In the genomic region with DNA sequence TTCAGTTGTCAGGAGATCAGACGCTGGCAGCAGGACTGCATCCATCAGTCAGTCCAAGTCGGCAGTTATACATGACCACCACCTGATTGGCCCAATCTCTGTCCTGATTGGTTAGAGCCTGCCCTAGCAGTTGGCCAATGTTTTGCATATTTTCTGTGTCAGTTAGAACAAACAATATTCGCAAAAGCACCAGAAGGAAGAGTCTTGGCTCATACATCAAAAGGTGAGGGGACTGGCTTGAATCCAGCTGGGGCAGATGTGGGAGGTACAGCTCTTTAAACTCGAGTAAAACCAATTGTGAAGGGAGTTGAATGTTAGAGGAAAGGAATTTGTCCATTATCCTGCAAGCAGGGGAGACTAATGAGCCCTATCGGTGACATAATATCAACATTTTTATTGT, we compare ENCODE assay signal across 18 mouse cellular contexts. TPM values are rescaled to one million over a fixed set of nuclear protein-coding genes. Genes with fewer than 3 reads are reported as not detected.
DNase-seq lines count a peak whose midpoint lies in the region; ATAC-seq and TF ChIP-seq lines count a peak whose summit lies in the region.
"Had no signal": no experiment of that assay in that cellular context is flagged by ENCODE, and none has a peak within 500 bp of the region (broad histone marks: within the 10 kb centered on the region; RNA-seq: fewer than 3 reads in every experiment).

A gene (plus strand): TSS at position 165 of the 400 bp plus-strand sequence.

- ATAC-seq in kidney, embryonic 16.5 days (ENCODE audit: low FRiP score, low TSS enrichment), result peak; percentile 63; the same call in 1 of the 2 replicates
- ATAC-seq in stomach, embryonic 15.5 days (ENCODE audit: insufficient read depth, low FRiP score, low read depth), result peak; percentile 39; the same call in 1 of the 2 replicates
- ATAC-seq in stomach, postnatal 0 days (ENCODE audit: low FRiP score, low TSS enrichment), result no peak
- no peak for ATAC-seq in inflammation-experienced regulatory T-cells, adult 6 months

- H3K4me2 ChIP-seq in kidney, embryonic 16.5 days (replicated peaks; ENCODE audit: low read depth, low read length), result no peak within 1 kb of the TSS
- no peak within 1 kb of the TSS for H3K4me2 ChIP-seq in stomach, embryonic 15.5 days
- no peak within 1 kb of the TSS for H3K4me2 ChIP-seq in stomach, postnatal 0 days (replicated peaks; ENCODE audit: low read depth)

- H3K4me1 ChIP-seq in kidney, embryonic 16.5 days (ENCODE audit: insufficient read depth, low read length), result 0 out of 2 replicates have a peak, but pooled peaks cover 10% of the 10 kb centered on the region
- no peaks in the 10 kb centered on the region for H3K4me1 ChIP-seq in stomach, embryonic 15.5 days
- H3K4me1 ChIP-seq in stomach, postnatal 0 days (replicated peaks; ENCODE audit: control insufficient read depth, insufficient read depth), result no peaks in the 10 kb centered on the region

- H3K36me3 ChIP-seq in kidney, embryonic 16.5 days (ENCODE audit: insufficient read depth, low read length), result no peaks in the 10 kb centered on the region
- no peaks in the 10 kb centered on the region for H3K36me3 ChIP-seq in stomach, embryonic 15.5 days
- no peaks in the 10 kb centered on the region for H3K36me3 ChIP-seq in stomach, postnatal 0 days (ENCODE audit: control insufficient read depth, insufficient read depth, low read length)

- no peaks in the 10 kb centered on the region for H3K9me3 ChIP-seq in kidney, embryonic 16.5 days (ENCODE audit: low read length)
- no peaks in the 10 kb centered on the region for H3K9me3 ChIP-seq in stomach, embryonic 15.5 days
- no peaks in the 10 kb centered on the region for H3K9me3 ChIP-seq in stomach, postnatal 0 days (ENCODE audit: control insufficient read depth, low read length)

- no peak for TF ChIP-seq CTCF in stomach, postnatal 0 days (IDR thresholded peaks at IDR 0.05; ENCODE audit: low read depth)

- H3K9ac ChIP-seq in kidney, embryonic 16.5 days (replicated peaks; ENCODE audit: low read length), result no peak within 1 kb of the TSS
- no peak within 1 kb of the TSS for H3K9ac ChIP-seq in stomach, embryonic 15.5 days
- no peak within 1 kb of the TSS for H3K9ac ChIP-seq in stomach, postnatal 0 days (ENCODE audit: low read length)

- 0 out of 2 replicates have a peak within 1 kb of the TSS, but pooled peaks have one; percentile 20 for H3K27ac ChIP-seq in kidney, embryonic 16.5 days (ENCODE audit: low read length)
- no peak within 1 kb of the TSS for H3K27ac ChIP-seq in stomach, embryonic 15.5 days
- H3K27ac ChIP-seq in stomach, postnatal 0 days (replicated peaks), result no peak within 1 kb of the TSS

- no peak for TF ChIP-seq EP300 in stomach, postnatal 0 days (optimal IDR thresholded peaks at IDR 0.05)

- DNase-seq in cerebellum, postnatal 14 days, result peak; percentile 15 to 23
- DNase-seq in cerebellum, adult 9-10 months, result no peak
- DNase-seq in kidney, postnatal 10 days, result no peak
- DNase-seq in stomach, postnatal 0 days (ENCODE audit: low spot score), result no peak
- no peak for DNase-seq in layer of hippocampus, postnatal 10 days (ENCODE audit: low spot score in 2 of 2)
- DNase-seq: cerebellum, adult 8-10 months; gastrocnemius, postnatal 10 days; kidney, adult 2 months; lung, adult 2 months had no signal

- no peaks in the 10 kb centered on the region for H3K27me3 ChIP-seq in kidney, embryonic 16.5 days (ENCODE audit: insufficient read depth, low read length)
- H3K27me3 ChIP-seq in stomach, embryonic 15.5 days (replicated peaks), result no peaks in the 10 kb centered on the region
- H3K27me3 ChIP-seq in stomach, postnatal 0 days (ENCODE audit: control insufficient read depth, insufficient read depth, low read length), result no peaks in the 10 kb centered on the region

- H3K4me3 ChIP-seq in kidney, embryonic 16.5 days (ENCODE audit: low read length), result no peak within 1 kb of the TSS
- H3K4me3 ChIP-seq in stomach, embryonic 15.5 days (replicated peaks), result no peak within 1 kb of the TSS
- no peak within 1 kb of the TSS for H3K4me3 ChIP-seq in stomach, postnatal 0 days (ENCODE audit: low read depth, low read length)

- WGBS in kidney, embryonic 16.5 days, result 7% methylated on average over 5 of the region's 5 CpGs
- WGBS in stomach, embryonic 15.5 days, result 31% methylated on average over 5 of the region's 5 CpGs
- 17% methylated on average over 5 of the region's 5 CpGs for WGBS in stomach, postnatal 0 days

RNA-seq across cellular contexts. Expression of the gene that starts here (rescaled TPM):
- polyA plus RNA-seq in kidney, embryonic 16.5 days (2015; fragmentation: Nextera tagmentation; extraction: Ambion mirVana), result not detected in 2 replicates
- polyA plus RNA-seq in stomach, embryonic 15.5 days (2015; fragmentation: Nextera tagmentation; extraction: Ambion mirVana), result not detected in 2 replicates
- polyA plus RNA-seq in stomach, postnatal 0 days (2015; fragmentation: Nextera tagmentation; extraction: Ambion mirVana), result 0.07 TPM in 1 of 2 replicates, not detected in the other
- not detected for polyA plus RNA-seq in inflammation-experienced regulatory T-cells, adult 6 months (2017; shearing (Covaris generic))
- total RNA-seq in layer of hippocampus, postnatal 10 days (2021), result not detected
- total RNA-seq: gastrocnemius, postnatal 10 days; left cerebral cortex, adult 8-10 months; neutrophil, adult 5-6 weeks had no signal
- polyA plus RNA-seq: C2C12; heart, postnatal 0 days; lung, adult 2 months; small intestine, adult 2 months; thymus, postnatal 0 days had no signal

Comparison
In these comparisons a context has a peak if more than half of its experiments do, and no peak if none do; other contexts are left out.
1. DNase-seq: peak in cerebellum, postnatal 14 days (2 of 2); none in cerebellum, adult 9-10 months (single experiment), kidney, postnatal 10 days (single experiment), stomach, postnatal 0 days (single experiment) and layer of hippocampus, postnatal 10 days (0 of 2).
2. Peak in ATAC-seq and H3K27ac ChIP-seq in kidney, embryonic 16.5 days; RNA of the gene not detected or under 1 TPM.
3. Peak in ATAC-seq in stomach, embryonic 15.5 days; RNA of the gene not detected or under 1 TPM.